Mouse (Mus musculus) liver, adult 2 months (tissue): Measurements from ENCODE around the gene Btnl9. TPM values are rescaled to one million over a fixed set of nuclear protein-coding genes. Genes with fewer than 3 reads are reported as not detected.

Experiments used
- DNase-seq: peaks from one replicate; pipeline ENCODE4 v3.0.0-alpha.2; 2011; ENCODE audit warnings: low read depth, low spot score; ENCODE audit errors: extremely low read depth
- H3K27ac ChIP-seq: fragments of 200-500 bp; replicated peaks from 2 replicates; pipeline ENCODE4 v1.5.1; 2012; ENCODE audit warnings: low read depth, mild to moderate bottlenecking, control low read depth, inconsistent platforms, low read length; ENCODE audit not compliant: insufficient read depth
- H3K27me3 ChIP-seq: fragments of 200-500 bp; 2 replicates; pipeline ENCODE4 v1.6.1; 2012; ENCODE audit warnings: mild to moderate bottlenecking, moderate library complexity, low read length, inconsistent platforms; ENCODE audit not compliant: control insufficient read depth, insufficient read depth
- H3K36me3 ChIP-seq: fragments of 200-500 bp; 2 replicates; pipeline ENCODE4 v1.6.1; 2012; ENCODE audit warnings: low read length, inconsistent platforms; ENCODE audit not compliant: control insufficient read depth, insufficient read depth
- H3K4me1 ChIP-seq: fragments of 200-500 bp; 2 replicates; pipeline ENCODE4 v1.6.1; 2011; ENCODE audit warnings: low read length; ENCODE audit not compliant: control insufficient read depth, insufficient read depth
- H3K4me3 ChIP-seq: fragments of 200-500 bp; 2 replicates; pipeline ENCODE4 v1.5.1; 2011; ENCODE audit warnings: low read depth, mild to moderate bottlenecking, control low read depth, low read length, moderate library complexity; ENCODE audit not compliant: insufficient read depth
- H3K79me2 ChIP-seq: fragments of 200-500 bp; 2 replicates; pipeline ENCODE4 v1.6.1; 2012; ENCODE audit warnings: inconsistent platforms, mild to moderate bottlenecking, low read length, moderate library complexity; ENCODE audit not compliant: control insufficient read depth, insufficient read depth
- H3K9ac ChIP-seq: fragments of 200-500 bp; 2 replicates; pipeline ENCODE4 v1.6.1; 2012; ENCODE audit warnings: low read depth, mild to moderate bottlenecking, control low read depth, inconsistent platforms, low read length
- CTCF ChIP-seq: fragments of 200-500 bp; IDR thresholded peaks from 2 replicates; pipeline ENCODE4 v1.5.1; 2011; ENCODE audit warnings: low read depth, low read length, control low read depth
- POLR2A ChIP-seq: fragments of 200-500 bp; IDR thresholded peaks from 2 replicates; pipeline ENCODE4 v1.6.1; 2011; ENCODE audit warnings: low read length, control low read depth; ENCODE audit not compliant: insufficient read depth; ENCODE audit errors: extremely low read depth
- WGBS: fragments of 180-500 bp; shearing (Covaris S2); methylation state at CpG from one replicate; pipeline ENCODE4 v1.1.7; 2018; 5-methylcytosine and 5-hydroxymethylcytosine counted together
- polyA plus RNA-seq: library from polyadenylated mRNA; depleted of rRNA; stranded (reverse); fragments of >200 nt; gene quantifications from 2 replicates; pipeline ENCODE4 v1.2.3, GENCODE M21; 2012; rRNA removed
- total RNA-seq: library from RNA; depleted of rRNA; stranded (reverse); fragments of >200 nt; gene quantifications from 2 replicates; pipeline ENCODE4 v1.2.3, GENCODE M21; 2014; rRNA removed

Btnl9 gene
- total RNA-seq (3.4 and 5.5 TPM in 2 replicates), polyA plus RNA-seq (1.9 and 2.3 TPM in 2 replicates)

DNA sequence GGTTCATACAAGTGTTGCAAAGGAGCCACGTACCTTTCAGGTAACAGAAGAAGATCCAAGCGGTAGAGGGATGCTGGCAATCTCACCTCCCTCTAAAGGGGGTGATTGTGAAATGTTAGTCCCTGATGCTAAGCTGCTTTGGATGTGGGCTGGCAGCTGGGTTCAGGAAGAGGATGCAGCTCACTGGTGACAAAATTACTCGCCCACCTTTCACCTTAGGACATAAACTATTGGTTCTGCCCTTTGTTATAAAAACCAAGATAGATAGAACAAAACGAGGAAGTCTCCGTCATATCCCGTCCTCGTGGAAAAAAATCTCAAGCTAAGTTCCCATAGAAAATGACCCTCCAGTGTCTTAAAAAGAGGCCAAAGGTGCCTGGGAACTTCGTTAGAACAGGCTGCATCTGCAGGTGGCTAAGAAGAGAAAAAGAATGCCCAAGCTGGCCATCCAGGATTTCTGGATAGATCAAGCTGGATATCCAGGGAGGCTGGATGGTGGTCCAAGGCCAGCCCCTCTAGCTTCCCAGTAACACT, at the start of gene Btnl9:
Gene Btnl9, minus strand, starts transcription at position 205 of the 534 bp plus-strand sequence.
- 65% methylated on average over 8 of the region's 8 CpGs for WGBS
- no peak for DNase-seq

DNA sequence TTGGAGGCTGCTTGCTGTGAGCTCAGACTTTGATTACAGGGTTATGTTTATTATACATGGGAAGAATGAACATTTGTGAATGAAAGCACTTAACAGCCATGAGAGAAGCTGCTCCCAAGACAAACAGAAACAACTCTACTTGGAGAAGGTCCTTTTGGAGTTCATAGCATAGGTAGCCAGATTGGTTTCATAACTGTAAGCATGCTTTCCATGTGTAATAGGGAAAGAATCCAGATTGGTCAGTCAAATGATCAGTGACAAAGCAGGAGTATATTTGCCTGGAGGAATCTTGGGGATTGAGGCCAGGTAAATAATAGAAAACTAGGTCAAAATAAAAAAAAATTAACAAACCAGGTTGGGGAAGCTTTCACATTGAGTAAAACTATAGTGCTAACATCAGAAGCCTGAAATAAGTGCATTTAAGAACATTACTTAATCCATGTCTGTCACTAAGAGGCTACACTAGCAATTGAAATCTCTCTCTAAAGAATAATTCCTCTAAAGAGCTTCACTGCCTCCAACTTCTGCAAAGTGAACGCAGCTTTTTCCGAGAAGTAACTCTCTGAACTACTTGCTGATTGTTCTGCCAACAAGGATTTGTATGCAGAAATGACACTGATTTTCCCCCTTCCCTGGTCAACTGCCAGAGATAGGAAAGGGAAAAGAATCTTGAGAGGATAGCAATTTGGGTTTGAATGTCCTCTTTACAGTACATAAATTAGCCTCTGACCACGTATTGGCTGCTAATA, 48.7 kb upstream of the Btnl9 start:
- H3K4me3 ChIP-seq, result no peak overlapping the region
- no peak overlapping the region for H3K9ac ChIP-seq
- H3K4me1 ChIP-seq, result peaks cover 21% of the 10 kb centered on the region
- H3K27me3 ChIP-seq, result no peaks in the 10 kb centered on the region
- TF ChIP-seq POLR2A (no peak), CTCF (no peak)
- no peaks in the 10 kb centered on the region for H3K79me2 ChIP-seq
- peak; percentile 91 for DNase-seq
- 37% methylated on average over 3 of the region's 3 CpGs for WGBS
- no peaks in the 10 kb centered on the region for H3K36me3 ChIP-seq
- no peak overlapping the region for H3K27ac ChIP-seq

More for the DNA sequence above, at the start of gene Btnl9:
- Histone ChIP-seq H3K9ac (peak within 1 kb of the TSS; percentile 24; the same call in 1 of the 2 replicates), H3K4me1 (peaks cover 3% of the 10 kb centered on the region; the same call in 1 of the 2 replicates), H3K79me2 (no peaks in the 10 kb centered on the region), H3K27me3 (no peaks in the 10 kb centered on the region), H3K27ac (peak within 1 kb of the TSS; percentile 45), H3K36me3 (no peaks in the 10 kb centered on the region), H3K4me3 (peak within 1 kb of the TSS; percentile 12)
- TF ChIP-seq POLR2A (no peak), CTCF (no peak)

DNA sequence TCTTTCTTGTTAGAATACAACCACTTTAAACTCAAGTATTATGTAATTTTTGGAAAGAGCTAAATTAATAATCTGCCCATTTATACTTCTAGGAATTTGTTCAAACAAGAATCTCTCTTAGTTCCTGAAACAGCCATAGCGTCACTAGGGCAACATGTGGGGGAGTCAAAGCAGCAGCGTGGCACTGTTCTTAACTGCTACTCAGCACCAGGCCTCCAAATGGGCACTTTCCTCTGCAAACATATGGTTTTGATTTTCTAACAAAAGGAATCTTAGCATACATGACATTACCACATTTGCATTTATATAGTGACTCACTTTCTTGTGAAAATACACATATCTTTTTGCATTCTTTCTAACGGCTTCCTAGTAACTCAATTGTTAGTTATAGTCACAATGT, 45.8 kb upstream of the Btnl9 start:
- no peaks in the 10 kb centered on the region for H3K79me2 ChIP-seq
- no peak overlapping the region for H3K4me3 ChIP-seq
- DNase-seq, result no peak
- WGBS, result 84% methylated on average over 3 of the region's 3 CpGs
- H3K4me1 ChIP-seq, result peaks cover 21% of the 10 kb centered on the region
- H3K27ac ChIP-seq, result no peak overlapping the region
- no peaks in the 10 kb centered on the region for H3K27me3 ChIP-seq
- no peak overlapping the region for H3K9ac ChIP-seq
- TF ChIP-seq POLR2A (no peak), CTCF (no peak)
- H3K36me3 ChIP-seq, result no peaks in the 10 kb centered on the region

DNA sequence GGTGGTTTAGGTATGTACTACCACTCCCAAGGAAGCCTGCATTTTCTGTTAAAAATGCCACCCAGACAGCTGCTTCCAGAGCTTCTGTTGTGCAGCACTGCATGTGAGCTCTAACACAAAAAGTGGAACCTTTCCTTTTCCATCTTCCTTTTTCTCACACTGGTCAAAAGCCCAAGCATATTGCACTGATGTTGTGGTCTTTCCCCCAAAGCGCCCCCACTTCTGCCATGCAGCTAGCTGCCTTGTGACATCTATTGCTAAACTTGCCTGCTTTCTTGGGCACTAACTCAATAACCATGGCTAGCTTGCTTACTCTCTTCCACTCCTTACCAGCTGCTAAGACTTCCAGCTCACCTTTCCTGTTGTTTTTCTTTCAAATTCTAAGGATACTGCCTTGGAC, 37.5 kb upstream of the Btnl9 start:
- H3K4me1 ChIP-seq, result no peaks in the 10 kb centered on the region; the same call in 1 of the 2 replicates
- WGBS, result 46% methylated on average over 1 of the region's 1 CpGs
- H3K27ac ChIP-seq, result no peak overlapping the region
- no peak for TF ChIP-seq CTCF
- no peak for TF ChIP-seq POLR2A
- no peak overlapping the region for H3K9ac ChIP-seq
- no peak overlapping the region for H3K4me3 ChIP-seq
- H3K27me3 ChIP-seq, result no peaks in the 10 kb centered on the region
- no peaks in the 10 kb centered on the region for H3K36me3 ChIP-seq
- no peak for DNase-seq
- H3K79me2 ChIP-seq, result no peaks in the 10 kb centered on the region

DNA sequence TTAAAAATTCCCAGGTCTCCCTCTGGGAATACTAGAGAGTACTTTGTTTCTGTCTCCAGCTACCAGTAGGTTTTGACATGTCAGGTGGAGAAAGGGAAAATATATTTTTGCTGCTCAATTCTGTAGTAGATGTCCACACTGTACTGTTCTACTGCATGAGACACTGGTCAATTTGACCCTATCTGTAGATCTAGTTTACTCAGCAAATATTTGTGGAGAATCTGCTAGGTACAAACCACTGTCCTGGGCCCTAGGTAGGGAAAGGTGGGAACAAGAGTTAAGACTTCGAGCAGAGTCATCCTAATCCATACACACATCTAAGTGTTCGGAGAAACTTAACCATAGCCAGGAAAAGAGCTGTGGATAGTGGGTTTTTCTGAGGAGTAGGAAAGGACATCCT, 32.3 kb upstream of the Btnl9 start:
- H3K27ac ChIP-seq, result no peak overlapping the region
- no peak overlapping the region for H3K4me3 ChIP-seq
- no peak for TF ChIP-seq CTCF
- no peak for TF ChIP-seq POLR2A
- no peaks in the 10 kb centered on the region for H3K79me2 ChIP-seq
- peaks cover 29% of the 10 kb centered on the region for H3K36me3 ChIP-seq
- DNase-seq, result no peak
- no peak overlapping the region for H3K9ac ChIP-seq
- H3K27me3 ChIP-seq, result no peaks in the 10 kb centered on the region
- 40% methylated on average over 2 of the region's 2 CpGs for WGBS
- H3K4me1 ChIP-seq, result no peaks in the 10 kb centered on the region; the same call in 1 of the 2 replicates

DNA sequence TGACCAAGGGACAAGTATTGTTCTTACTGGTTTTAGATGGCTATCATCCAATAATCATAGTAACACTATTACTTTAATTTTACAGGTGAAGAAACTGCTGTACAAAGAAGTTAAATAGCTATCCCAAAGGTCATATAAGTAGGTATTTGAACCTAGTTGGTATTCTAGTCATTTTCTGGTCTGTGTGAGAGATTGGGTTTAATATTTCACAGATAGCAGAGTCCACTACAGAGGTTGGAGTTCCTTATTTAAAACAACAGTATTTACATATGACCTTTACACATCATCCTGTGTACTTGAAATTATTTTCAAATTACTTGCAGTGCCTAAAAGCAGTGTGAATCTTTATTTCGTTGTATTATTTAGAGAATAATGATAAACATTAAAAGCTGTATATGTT, 26.5 kb upstream of the Btnl9 start:
- Histone ChIP-seq H3K27ac (no peak overlapping the region), H3K79me2 (peaks cover 6% of the 10 kb centered on the region; the same call in 1 of the 2 replicates), H3K4me3 (no peak overlapping the region), H3K36me3 (peaks cover 31% of the 10 kb centered on the region), H3K4me1 (peaks cover 9% of the 10 kb centered on the region; the same call in 1 of the 2 replicates), H3K9ac (no peak overlapping the region), H3K27me3 (no peaks in the 10 kb centered on the region)
- 54% methylated on average over 1 of the region's 1 CpGs for WGBS
- peak; percentile 78 for DNase-seq
- TF ChIP-seq POLR2A (no peak), CTCF (no peak)
